Mouse (Mus musculus) retina, adult 2 months (tissue): Measurements from ENCODE around the gene Cldn7.
A peak's percentile ranks its signal among the peaks of the same experiment; 100 is the strongest.
"Not testable (repeated sequence)": the region's sequence is repeated elsewhere in the genome, so short reads cannot be mapped to it uniquely, and the experiment has no call there.

Source experiments
- DNase-seq: peaks from one replicate; pipeline ENCODE4 v3.0.0-alpha.2; 2012; ENCODE audit warnings: low read depth, low spot score

Gene Cldn7

DNA sequence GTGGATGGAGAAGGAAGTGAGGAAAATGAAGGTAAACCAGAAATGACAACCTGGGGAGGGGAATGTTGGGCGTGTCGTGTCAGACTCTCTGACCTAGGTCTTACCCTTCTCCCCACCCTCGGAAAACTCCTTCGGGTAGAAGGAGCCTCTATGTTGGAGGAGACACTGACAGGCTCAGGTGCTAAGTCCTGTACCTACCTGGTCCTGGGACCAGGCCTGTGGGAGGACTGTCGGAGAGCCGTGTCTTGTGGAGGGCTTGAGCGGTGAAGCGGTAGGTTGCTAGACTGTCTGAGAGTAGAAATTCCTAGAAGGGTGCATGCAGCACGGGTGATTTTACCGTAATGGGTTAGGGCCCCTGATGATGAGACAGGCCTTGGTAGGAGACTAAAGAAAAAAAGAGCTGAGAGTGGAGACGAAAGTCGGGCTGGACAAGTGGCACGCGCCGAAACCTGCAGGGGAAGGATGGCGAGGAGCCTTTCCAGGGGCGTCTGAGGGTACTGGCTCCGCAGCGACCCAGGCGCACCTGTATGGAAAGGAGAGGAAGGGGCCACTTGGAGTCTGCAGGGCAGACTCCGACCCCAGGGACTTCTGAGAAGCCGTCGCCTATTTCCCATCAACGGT, at the start of gene Cldn7:
Gene Cldn7, plus strand, starts transcription at position 130 of the 621 bp plus-strand sequence.
- no peak for DNase-seq

GRCm38 (mm10) chr11:69914917-69915430, 49.6 kb upstream of the Cldn7 start:
- no peak for DNase-seq

DNA sequence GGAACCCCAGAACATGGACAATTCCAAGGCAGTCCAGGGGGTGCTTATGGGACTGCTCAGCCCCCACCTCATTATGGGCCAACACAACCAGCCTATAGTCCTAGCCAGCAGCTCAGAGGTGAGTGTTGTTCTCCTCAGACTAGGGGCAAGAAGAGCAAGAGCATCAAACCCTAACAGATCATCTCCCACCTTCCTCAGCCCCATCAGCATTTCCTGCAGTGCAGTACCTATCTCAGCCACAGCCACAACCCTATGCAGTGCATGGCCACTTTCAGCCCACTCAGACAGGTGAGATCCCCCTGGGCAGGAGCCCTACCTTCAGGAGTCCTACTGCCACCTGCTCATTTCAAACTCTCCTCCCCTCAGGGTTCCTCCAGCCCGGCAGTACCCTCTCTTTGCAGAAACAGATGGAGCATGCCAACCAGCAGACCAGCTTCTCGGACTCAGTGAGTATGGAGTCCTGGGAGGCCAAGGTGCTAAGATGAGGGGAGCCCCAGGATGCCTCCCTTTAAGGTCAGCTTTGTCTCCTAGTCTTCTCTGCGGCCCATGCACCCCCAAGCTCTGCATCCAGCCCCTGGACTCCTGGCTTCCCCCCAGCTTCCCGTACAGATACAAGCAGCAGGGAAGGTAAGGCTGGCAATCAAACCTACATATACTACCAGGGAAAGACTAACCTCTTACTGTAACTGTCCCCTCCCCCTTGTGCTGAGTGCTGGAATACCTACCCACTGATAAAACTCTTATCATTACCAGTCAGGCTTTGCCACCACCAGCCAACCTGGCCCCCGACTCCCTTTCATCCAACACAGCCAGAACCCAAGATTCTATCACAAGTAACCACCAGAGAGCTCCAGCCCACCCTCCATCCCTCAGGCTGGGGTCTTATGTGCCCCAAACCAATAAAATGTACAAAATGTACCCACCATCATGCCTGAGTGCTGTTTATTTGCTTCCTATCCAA, 48.6 kb upstream of the Cldn7 start:
- DNase-seq = no peak

DNA sequence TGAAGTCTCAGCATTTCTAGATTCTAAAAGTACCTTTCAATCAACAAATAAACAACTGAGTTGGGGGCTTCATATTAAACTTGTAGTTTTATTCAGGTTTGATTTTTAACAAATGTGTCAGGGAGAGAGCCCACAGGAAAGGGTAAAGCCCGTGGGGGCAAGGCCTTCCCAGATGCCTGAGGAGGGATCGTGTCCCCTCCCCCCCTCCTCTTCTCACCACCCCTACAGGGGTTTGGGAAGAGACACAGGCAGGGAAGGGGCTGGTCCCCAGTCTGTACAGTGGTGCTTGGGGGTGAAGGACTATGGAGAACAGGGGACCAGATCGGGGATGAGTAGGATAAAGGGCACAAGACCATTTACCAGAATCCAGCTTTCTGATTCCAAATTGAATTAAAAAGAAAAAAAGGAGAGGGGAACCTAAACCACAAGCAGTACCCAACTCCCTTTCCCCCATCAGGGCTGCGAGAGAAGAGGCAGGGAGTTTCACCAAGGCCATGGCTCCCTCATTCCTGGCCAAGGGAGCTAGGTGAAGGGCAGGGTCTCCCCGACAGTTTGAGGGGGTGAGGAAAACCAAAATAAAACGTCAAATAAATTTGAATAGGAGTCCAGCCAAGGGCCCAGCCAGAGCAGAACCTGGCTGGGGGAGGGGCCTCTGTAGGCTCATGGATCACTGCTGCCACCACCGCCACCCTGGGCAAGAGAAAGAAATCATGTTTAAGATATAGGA, 47.8 kb upstream of the Cldn7 start:
- not testable (repeated sequence) for DNase-seq

DNA sequence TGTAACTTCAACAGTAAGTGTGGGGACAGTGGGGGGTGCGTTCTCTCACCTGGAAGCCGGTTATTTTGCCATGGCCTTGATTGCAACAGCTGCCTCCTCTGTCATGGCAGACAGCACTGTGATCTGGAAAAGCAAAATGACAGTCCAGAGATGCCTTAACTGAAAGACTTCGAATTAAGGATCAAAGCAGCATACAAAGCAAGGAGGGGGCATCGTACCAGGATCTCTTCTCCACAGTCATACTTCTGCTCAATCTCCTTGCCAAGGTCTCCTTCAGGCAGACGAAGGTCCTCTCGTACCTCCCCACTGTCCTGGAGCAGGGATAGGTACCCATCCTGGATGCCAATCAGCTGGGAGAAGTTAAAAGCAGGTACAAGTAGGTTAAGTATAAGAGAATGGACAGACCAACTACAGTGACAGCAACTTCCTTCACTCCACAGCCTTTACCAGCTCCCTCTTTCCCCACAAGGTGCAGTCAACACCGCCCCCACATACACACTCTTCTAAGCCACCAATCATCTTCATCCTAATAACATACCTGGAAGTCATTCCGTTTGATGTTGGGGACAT, 47.1 kb upstream of the Cldn7 start:
- no peak for DNase-seq

DNA sequence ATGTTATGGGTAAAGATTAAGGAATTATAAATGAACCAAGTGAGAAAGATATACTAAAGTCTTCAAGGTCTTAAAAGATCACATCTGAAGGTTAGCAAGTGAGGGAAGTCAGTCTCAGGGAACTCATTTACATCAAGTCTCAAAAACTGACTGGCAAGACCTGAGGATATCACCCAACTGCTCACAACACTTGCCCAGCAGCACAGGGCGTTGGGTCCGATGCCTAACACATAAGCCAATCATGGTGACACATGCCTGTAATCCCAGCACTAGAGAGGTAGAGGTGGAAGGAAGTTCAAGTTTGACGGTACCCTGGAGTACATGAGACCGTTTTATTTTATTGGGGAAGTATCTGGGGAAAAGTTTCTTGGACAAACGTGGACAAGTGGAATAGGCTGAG, 46.5 kb upstream of the Cldn7 start:
- no peak for DNase-seq

GRCm38 (mm10) chr11:69919053-69919452, 45.5 kb upstream of the Cldn7 start:
- no peak for DNase-seq

GRCm38 (mm10) chr11:69919661-69920265, 44.8 kb upstream of the Cldn7 start:
- DNase-seq = no peak

DNA sequence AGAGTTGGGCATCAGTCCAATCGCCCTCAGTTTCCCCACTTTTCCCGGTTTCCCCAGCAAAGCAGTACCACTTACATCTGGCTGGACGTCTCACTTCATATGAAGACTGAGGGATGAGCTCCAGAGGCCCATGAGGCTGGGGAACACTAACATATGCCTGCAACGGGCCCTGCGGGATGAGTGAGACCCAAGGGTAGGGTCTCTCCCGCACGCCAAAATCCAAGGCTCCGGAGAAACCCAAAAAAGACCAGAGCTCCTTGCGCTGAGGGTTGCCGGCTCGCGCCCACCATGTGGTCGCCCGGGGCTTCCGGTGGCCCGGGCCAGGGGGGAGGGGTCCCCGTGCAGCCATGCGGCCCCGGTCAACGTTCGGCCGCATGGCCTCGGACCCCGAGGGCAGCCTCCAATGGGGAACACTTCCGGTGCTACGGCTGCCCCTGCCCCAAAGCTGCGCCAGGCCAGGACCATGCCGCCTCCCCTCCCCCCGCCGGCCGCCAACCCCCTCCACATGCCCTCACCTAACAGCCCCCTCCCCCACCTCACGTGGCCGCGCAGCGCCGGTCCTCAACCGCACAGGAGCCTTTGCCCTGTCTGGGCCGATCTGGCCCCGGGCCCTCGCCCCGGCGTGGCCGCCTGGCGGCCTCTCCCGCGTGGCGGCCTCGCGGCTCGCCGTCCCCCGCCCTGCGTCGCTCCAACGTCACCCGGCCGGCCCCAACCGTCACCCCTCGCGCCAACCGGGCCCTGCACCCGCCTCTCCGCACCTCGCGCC, 44.1 kb upstream of the Cldn7 start:
- no peak for DNase-seq

DNA sequence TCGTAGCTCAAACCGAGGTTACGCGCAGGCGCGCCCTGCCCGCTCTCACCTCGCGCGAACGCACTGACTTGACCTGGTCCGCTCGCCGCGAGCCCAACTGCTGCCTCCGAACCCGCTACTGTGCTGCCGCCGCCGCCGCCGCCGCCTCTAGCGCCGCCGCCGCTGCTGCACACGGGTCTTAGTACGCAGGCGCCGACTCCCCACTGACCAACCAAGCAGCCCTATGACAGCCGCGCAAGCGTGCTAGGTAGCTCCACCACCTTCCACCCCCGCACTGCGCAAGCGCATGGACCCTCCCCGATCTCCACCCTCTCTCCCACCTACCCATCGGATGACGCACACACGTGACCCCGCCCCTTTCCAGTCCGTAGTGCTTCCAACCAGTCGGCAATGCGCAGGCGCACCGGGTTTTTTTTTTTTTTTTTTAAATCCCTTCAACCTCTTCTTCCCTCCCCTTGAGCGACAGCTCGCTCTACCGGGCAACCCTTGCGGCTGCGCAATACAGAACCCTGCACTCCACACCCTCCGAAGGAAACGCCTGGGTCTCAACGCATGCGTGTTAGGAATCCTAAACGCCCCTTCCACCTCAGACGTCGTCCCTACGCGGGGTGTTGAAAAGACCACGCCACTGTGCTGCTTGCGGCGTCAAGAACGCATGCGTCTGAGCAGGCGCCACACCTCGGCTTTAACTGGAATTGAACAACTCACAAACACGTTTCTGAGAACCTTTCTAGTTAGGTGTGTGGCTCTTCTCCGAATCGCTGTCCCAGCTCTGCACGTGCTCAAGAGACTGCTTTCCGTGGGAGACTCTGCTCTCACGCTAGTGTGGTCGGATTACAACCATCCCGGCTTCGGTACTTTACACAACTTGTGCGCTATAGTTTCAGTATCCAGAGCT, 43.2 kb upstream of the Cldn7 start, which contains the start of gene Eif5a:
Gene Eif5a, minus strand, starts transcription at position 845 of the 898 bp plus-strand sequence.
- peak; percentile 100 for DNase-seq

- no peak for DNase-seq
Observed at GRCm38 (mm10) chr11:69922012-69922756, 42.4 kb upstream of the Cldn7 start.

DNA sequence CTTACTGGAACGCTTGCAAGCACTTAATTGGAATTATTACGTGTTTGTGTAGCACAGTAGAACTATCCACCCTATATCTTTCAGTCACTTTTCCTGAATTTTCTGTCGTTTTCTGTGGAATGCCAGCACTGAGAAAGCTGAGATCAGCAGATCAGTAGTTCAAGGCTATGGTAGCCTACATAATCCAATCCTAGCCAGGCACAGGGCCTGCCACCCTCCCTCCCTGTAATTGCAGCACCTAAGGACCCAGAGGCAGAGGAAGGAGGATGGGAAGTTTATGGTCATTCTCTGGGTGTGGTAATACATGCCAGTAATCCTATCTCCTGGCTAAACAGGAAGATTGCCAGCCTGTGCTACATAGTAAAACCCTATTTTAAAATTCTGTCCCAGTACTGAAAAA, 41.8 kb upstream of the Cldn7 start:
- DNase-seq = no peak

GRCm38 (mm10) chr11:69927501-69927900, 37.1 kb upstream of the Cldn7 start:
- DNase-seq = no peak

DNA sequence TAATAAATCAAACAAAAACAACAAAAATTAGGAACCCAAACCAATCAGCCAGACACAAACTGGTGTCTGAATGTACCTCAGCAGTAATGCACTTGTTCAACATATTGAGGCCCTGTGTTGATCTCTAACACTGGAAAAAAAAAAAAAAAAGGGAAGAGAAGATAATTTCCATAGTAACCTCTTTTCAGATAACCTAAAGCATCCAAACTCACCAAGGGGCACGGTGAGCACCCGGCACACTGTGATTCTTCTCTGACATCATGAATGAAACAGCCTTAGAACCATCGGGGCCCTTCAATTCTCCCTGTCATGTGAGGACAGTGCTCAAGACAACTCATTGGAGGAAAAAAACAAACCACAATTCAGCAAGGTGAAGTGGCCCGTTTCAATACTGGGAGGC, 34.9 kb upstream of the Cldn7 start:
- no peak for DNase-seq

- not testable (repeated sequence) for DNase-seq
Observed at GRCm38 (mm10) chr11:69930176-69930575, 34.4 kb upstream of the Cldn7 start.

DNA sequence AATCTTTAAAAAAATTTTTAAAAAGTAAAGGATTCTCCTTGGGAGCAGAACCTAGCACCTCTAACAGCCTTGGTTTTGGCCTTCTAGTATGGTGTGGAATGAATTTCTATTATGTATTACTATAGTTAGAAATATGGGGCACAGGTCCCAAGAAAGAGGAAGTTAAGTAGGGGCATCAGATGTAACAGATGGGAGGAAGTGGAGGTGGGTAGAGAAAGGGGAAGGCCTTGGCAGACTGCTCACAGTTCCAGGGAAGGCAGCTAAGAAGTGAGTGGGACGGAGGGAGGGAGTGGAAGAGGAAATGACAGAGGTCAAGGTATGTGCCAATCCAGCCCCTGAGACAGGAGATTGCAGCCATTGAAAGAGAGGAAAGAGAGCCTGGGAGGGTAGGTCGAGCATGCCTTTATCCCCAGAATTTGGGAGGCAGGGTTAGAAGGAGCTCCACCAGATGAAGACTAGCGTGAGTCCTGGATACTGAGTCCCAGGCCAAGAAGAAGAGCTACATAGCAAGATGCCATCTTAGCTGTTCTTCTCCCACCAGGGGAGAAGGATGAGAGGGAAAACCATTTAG, 33.5 kb upstream of the Cldn7 start:
- DNase-seq = no peak

DNA sequence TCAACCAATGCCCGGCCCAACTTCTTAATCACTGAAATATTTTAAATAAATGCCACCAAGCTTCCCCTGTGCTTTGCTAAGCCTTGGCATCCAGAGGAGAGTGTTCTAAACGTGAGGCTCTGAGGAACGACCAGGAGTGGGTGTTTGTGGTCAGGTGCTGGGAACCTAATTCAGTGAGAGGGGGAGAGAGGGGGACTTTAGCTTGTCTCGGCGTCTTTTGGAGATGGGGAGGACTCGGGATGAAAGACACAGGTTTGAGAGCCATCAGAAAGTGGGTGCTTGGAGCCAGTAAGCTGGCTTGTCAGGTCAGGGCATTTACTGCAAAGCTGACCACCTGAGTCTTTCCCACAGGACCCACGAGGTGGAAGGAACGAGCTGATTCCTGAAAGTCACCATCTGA, 32.8 kb upstream of the Cldn7 start:
- no peak for DNase-seq

DNA sequence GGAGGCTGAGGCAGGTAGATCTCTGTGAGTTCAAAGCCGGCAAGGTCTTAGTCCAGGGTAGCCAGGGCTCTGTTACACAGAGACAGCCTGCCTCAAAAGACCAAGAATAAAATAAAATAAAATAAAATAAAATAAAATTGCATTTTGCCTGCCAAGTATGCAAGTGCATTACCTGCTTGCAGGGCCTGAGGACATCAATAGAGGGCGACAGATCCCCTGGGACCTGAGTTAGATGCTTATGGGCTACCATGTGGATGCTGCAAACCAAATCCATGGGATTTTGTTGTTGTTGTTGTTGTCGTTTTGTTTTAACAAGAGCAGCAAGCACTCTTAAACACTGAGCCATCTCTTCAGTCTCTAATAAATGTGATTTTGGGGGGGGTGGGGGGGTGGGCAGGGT, 32.3 kb upstream of the Cldn7 start:
- no peak for DNase-seq
